Mouse (Mus musculus): ENCODE measurements at regions not wholly inside any gene's neighbourhood (a gene's known extent, or its start where the extent isn't known, plus 50 kb on each side); places are given as distances from the start of the nearest gene placed in this dataset.

DNA sequence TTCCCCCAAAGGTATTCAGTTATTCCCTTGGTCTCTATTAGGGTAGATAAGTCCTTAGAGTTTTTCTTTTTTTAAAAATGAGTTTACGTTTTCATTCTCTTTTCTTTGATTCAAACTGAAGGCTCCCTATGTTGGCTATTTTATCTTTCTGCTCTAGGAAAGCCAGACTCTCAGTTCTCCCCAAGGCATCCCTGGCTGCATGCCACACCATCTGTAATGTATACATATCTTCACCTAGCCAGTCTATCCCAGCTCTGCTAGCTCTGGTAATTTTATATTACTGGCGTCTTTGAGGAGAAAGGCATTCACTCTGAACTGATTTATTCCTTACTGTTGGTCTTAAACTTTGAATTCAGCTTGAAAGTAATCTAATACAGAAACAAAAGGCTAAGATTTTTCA lies 65.2 kb upstream of the Cabcoco1 start:
- DNase-seq (ENCODE audit: extremely low spot score in 1 of 2, low spot score in 2 of 2) = peak; percentile 20 to 50
- intact Hi-C loops (cut with DNase I) = no loop called here

GRCm38 (mm10) chr10:68611906-68612305 lies 70.2 kb upstream of the Cabcoco1 start:
- intact Hi-C loops (cut with DNase I) = no loop called here
- DNase-seq (ENCODE audit: extremely low spot score in 1 of 2, low spot score in 2 of 2) = no peak

DNA sequence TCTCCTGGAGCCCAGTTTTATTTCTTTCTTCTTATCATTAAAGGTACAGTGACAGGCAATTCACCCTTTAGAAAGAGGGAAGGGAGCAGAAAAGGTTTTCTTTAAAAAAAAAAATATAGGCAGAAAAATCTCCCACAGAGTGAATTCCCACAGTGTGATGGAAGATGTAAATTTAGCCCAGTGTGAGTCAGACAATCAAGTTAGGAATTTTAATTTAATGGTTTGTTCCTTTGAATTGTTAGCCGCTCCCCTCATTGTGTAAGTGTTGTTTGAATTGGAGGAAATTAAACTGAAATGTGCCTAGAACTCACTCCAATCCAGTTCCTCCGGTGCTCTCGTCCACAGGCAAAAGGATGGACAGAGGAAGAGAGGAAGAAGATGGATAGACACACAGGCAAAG lies 71.0 kb upstream of the Cabcoco1 start:
- no peak for DNase-seq (ENCODE audit: extremely low spot score in 1 of 2, low spot score in 2 of 2)

DNA sequence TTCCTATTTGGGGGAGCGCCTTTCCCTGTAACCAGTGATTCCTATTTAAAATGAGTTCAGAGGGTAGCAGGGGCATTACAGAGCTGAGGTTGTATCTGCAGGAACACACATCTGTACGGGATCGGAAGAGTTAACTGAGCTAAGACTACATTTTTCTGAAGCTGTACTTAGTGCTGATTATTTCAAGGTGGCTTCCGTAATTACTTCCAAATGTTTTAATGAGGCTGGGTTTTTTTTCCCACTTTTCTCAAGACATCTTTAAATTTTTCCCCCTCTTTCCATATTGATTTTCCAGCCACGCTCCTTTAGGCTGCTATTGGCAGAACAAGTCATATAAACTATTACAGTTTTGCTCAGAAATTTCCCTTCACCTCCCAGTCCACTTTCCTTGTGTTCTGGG lies 82.1 kb upstream of the Cabcoco1 start:
- intact Hi-C loops (cut with DNase I) = no loop called here
- no peak for DNase-seq (ENCODE audit: extremely low spot score in 1 of 2, low spot score in 2 of 2)

More for the DNA sequence above, 71.0 kb upstream of the Cabcoco1 start:
- intact Hi-C loops (cut with DNase I) = no loop called here

- no peak for DNase-seq (ENCODE audit: extremely low spot score in 1 of 2, low spot score in 2 of 2)
- intact Hi-C loops (cut with DNase I) = no loop called here
These were observed 83.6 kb upstream of the Cabcoco1 start for GRCm38 (mm10) chr10:68625329-68625728.

DNA sequence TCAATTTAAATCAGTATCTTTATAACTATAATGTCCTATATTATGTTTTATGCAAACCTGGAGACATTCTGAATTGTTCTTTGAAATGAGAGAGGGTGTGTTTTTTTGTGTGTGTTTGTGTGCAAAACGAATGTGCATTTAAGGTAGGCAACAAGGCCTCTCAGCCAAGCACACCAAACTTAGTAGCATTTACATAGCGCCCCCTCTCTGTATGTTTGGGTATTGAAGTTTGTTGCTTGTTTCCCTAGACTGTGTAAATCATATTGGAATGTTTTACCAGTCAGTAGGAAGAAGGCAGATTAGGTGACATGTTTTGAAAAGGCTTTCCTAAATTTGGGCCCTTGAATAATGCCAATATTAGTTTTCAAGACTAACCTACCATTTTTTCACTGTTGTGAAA lies 84.1 kb upstream of the Cabcoco1 start:
- DNase-seq (ENCODE audit: extremely low spot score in 1 of 2, low spot score in 2 of 2) = no peak
- intact Hi-C loops (cut with DNase I) = no loop called here

- no peak for DNase-seq (ENCODE audit: extremely low spot score in 1 of 2, low spot score in 2 of 2)
- intact Hi-C loops (cut with DNase I) = no loop called here
These were observed 87.8 kb upstream of the Cabcoco1 start for GRCm38 (mm10) chr10:68629486-68629885.

DNA sequence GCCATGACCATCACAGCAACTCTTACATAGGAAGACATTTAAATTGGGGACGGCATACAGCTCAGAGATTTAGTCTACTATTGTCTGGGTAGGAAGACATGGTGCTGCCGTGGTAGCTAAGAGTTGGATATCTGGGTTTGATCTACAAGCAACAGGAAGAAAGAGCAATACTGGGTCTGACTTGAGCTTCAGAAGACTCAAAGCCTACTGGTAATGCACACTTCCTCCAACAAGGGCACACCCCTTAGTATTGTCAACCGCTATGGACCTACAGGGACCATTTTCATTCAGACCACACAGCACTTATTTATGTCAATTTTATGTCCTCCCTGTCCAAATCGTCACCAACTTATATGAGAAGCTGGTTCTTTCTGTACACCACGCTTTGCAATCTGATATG lies 90.3 kb upstream of the Tmem26 start:
- DNase-seq (ENCODE audit: extremely low spot score in 1 of 2, low spot score in 2 of 2) = no peak
- intact Hi-C loops (cut with DNase I) = no loop called here

DNA sequence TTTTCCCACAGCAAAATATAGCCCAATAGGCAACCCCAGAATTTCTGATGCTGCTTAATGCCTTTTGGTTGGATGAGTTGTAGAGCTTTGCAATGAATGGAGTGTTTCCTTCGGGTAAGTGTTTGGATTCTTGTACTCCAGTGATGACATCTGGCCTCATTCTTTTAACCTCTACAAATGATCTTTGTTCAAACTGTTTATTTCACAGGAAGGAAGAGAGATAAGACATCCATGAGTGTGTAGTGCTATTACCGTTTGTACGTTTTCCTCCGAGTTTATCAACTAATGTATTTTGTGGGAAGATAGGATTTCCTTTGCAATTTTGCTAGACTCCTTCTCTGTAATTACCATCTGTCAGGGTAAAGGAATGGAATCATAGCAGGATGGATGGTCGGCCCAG lies 70.7 kb upstream of the Tmem26 start:
- DNase-seq (ENCODE audit: extremely low spot score in 1 of 2, low spot score in 2 of 2) = no peak
- intact Hi-C loops (cut with DNase I) = no loop called here

DNA sequence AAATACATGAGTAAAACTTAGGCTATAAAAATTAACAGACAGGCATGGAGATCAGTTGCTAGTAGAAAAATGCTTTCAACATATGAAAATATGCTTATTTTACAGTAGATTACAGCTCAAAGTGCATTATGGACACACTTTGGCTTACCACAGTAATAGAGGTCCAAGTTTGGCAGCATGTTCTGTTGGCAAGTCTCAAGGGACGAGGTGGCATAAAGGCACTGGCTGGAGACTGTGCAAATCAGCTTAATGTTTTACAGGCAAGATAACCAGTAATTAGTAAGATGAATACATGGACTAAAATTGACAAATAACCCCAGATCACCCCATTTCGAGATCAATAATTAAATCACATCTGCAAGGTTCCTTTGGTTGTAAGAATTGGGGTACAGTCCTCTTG lies 68.0 kb upstream of the Tmem26 start:
- intact Hi-C loops (cut with DNase I) = no loop called here
- DNase-seq (ENCODE audit: extremely low spot score in 1 of 2, low spot score in 2 of 2) = no peak

- DNase-seq (ENCODE audit: extremely low spot score in 1 of 2, low spot score in 2 of 2) = no peak
- intact Hi-C loops (cut with DNase I) = no loop called here
These were observed 57.4 kb upstream of the Tmem26 start for GRCm38 (mm10) chr10:68666094-68666493.

DNA sequence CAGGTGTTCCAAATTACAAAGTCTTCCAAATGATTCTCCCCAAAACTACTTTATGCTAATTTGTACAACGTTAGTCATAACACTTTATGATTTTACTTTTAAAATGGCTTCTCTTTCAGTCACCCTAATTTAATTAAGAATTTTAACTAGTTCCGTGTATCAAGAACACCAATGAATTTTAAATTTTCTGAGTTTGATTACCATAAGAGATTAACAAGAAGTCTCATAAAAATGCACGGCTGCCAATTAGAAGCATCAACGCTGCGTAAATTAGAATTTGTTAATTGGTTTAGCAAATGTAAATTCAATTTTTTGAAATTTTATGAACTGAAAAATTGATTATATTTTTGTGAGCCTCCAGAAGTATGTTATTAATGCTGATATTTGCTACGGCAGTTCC lies 54.1 kb upstream of the Tmem26 start:
- intact Hi-C loops (cut with DNase I) = no loop called here
- DNase-seq (ENCODE audit: extremely low spot score in 1 of 2, low spot score in 2 of 2) = no peak

GRCm38 (mm10) chr10:68669992-68670391 lies 53.5 kb upstream of the Tmem26 start:
- DNase-seq (ENCODE audit: extremely low spot score in 1 of 2, low spot score in 2 of 2) = no peak
- intact Hi-C loops (cut with DNase I) = no loop called here

DNA sequence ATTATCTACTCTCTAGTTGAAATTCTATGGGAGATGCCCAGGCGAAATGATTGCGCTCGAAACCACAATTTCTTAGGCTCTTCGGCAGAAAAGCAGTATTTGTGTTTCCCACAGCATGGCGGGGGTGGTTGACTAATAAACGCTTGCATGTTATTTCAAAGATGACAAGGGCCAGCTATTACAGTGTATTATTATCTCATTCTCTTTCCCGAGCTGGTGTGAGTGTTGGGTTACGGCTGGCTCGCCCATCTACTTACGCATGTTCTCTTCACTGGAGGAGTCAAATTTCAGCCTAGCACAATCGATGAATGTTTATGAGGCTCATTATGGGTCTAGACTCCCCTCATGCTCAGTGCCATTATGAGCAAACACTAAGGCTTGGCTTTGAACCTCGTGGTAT lies 51.2 kb upstream of the Tmem26 start:
- intact Hi-C loops (cut with DNase I) = no loop called here
- DNase-seq (ENCODE audit: extremely low spot score in 1 of 2, low spot score in 2 of 2) = no peak

GRCm38 (mm10) chr10:68673102-68673872 lies 50.2 kb upstream of the Tmem26 start:
- intact Hi-C loops (cut with DNase I) = no loop called here
- DNase-seq (ENCODE audit: extremely low spot score in 1 of 2, low spot score in 2 of 2) = no peak
